Mouse (Mus musculus) bone marrow macrophage, adult 2 months (primary cell): Measurements from ENCODE around the gene Ccdc78.

Experiments
- CTCF ChIP-seq: IDR thresholded peaks from 2 replicates; pipeline ENCODE4 v1.5.1; 2012; ENCODE audit warnings: low read depth, mild to moderate bottlenecking, low read length, moderate library complexity
- POLR2A ChIP-seq: IDR thresholded peaks from 2 replicates; pipeline ENCODE4 v1.6.1; 2012; ENCODE audit warnings: mild to moderate bottlenecking, low read depth, low read length, borderline replicate concordance

- TF ChIP-seq POLR2A (no peak), CTCF (no peak)
These were observed 563 bp downstream of the Ccdc78 start for GRCm38 (mm10) chr17:25786781-25787504.
